Mouse (Mus musculus): Measurements from ENCODE around the gene Unc13a. TPM values are rescaled to one million over a fixed set of nuclear protein-coding genes. Genes with fewer than 3 reads are reported as not detected.

Unc13a gene
- polyA plus RNA-seq, 1 experiment from 2014 or later = 0.89 TPM

DNA sequence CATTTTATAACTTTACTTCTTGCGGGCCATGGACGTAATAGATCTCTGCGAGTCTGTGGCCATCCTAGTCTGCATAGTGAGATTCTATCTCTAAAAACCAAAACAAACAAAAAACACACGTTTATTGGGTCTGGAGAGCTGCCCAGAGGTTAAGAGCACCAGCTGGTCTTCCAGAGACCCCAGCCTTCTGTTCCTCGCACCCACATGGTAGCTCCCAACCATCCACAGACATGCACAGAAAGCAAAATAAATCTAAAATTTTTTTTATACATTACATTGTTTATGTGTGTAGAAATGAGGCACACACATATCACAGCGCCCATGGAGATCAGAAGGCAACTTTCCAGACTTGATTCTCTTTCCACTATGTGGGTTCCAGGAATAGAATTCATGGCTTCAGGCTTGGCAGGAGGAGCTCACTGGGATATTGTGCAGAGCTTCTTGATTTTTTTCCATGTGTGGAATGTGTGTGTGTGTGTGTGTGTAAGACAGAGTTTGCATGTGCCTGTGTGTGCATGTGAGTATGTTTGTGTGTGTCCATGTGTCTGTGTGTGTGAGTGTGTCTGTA, 695 bp upstream of the Unc13a start:
- Histone ChIP-seq H3K9ac (ENCODE audit: low read length) (peak overlapping the region; percentile 65; the same call in 1 of the 2 replicates), H3K9me3 (ENCODE audit: control insufficient read depth, low read length) (no peaks in the 10 kb centered on the region), H3K4me1 (ENCODE audit: control insufficient read depth in 2 of 2, insufficient read depth in 2 of 2, low read length in 2 of 2) (peaks cover 18 to 51% of the 10 kb centered on the region in 2 experiments), H3K36me3 (ENCODE audit: control insufficient read depth, insufficient read depth, low read length) (no peaks in the 10 kb centered on the region), H3K27ac (replicated peaks in 1 of 2; ENCODE audit: control insufficient read depth in 1 of 2, insufficient read depth in 1 of 2, low read depth in 2 of 2, low read length in 2 of 2) (peak overlapping the region in 1 of 2 experiments; percentile 28; a peak in 1 of 4 replicates), H3K4me2 (ENCODE audit: low read length) (peak overlapping the region; percentile 99), H3K4me3 (ENCODE audit: control insufficient read depth in 1 of 2, insufficient read depth in 1 of 2, low read depth in 1 of 2, low read length in 2 of 2) (peak overlapping the region in 1 of 2 experiments; percentile 57; a peak in 2 of 4 replicates), H3K27me3 (ENCODE audit: control insufficient read depth, insufficient read depth, low read length) (no peaks in the 10 kb centered on the region)
- no peak for ATAC-seq (ENCODE audit: insufficient number of reproducible peaks, insufficient read depth, low FRiP score, low read depth)
- WGBS = 63% methylated on average over 6 of the region's 6 CpGs

DNA sequence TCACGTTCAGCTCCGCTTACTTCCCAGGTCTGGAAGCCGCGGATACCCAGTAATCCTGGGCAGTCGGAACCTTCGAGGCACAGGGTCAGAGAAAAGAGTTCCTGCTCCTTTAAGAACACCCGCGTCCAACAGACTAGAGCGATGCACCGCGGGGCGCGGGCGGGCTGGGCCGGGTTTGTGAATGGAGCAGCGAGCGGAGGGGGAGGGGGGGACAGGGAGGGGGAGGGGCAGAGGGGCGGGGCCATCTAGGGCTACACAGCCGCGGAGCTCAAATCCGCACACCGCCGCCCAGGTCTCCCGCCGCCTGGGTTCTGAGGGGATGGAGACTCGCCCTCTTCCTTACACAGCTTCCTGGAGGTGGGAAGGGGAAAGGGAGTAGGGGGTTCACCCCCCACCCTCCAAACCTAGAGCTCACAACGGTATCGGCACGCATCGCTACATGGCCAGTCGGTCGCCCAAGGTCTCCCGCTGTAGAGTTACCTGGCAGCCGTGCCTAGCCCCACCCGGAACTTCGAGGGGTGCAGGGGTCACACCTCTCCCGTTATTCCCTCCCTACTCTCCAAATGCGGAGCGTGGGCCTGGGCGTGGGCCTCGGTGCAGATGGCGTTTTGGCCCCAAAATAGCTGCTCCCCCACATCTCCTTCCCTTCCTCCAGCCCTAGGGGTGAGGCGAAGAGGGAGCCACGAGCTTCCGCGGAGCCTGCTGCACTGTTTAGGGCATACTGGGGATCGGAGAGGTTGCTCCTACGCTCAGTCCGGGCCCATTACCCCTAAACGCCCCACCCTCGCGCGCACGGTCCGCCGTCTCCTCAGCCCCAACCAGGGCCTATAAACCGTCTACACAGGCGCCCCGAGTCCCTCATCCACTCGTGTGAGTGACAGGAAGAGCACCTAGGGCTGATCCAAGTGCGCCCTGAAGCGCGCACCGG, 672 bp downstream of the Unc13a start:
- ATAC-seq (ENCODE audit: insufficient number of reproducible peaks, insufficient read depth, low FRiP score, low read depth) = peak; percentile 6; the same call in 1 of the 2 replicates
- peaks cover 15 to 50% of the 10 kb centered on the region in 2 experiments for H3K4me1 ChIP-seq (ENCODE audit: control insufficient read depth in 2 of 2, insufficient read depth in 2 of 2, low read length in 2 of 2)

DNA sequence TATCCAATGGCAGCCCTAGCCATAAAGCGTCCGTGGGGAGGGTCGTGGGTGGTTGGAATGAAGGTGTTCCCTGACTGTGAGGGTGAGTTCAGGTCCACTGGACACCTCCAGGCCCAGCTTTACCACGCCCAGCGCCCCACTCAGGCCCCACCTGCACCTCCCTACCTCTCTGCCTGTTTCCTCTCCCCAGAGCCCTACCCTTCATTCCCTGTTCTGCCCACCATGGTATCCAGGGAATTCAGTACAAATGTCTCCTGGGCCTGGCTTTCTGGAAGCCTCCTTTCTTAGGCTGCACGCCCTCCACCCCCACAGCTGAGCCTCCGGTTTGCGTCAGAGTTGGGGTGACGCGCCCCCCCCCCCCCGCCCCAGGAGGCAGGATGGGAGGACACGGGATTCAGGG, 1.4 kb downstream of the Unc13a start:
- H3K27me3 ChIP-seq (ENCODE audit: control insufficient read depth, insufficient read depth, low read length) = no peaks in the 10 kb centered on the region
- WGBS = 15% methylated on average over 12 of the region's 12 CpGs
- peak overlapping the region; percentile 61 for H3K9ac ChIP-seq (ENCODE audit: low read length)
- H3K36me3 ChIP-seq (ENCODE audit: control insufficient read depth, insufficient read depth, low read length) = no peaks in the 10 kb centered on the region
- no peaks in the 10 kb centered on the region for H3K9me3 ChIP-seq (ENCODE audit: control insufficient read depth, low read length)
- peak overlapping the region; percentile 99 for H3K4me2 ChIP-seq (ENCODE audit: low read length)
- H3K4me1 ChIP-seq (ENCODE audit: control insufficient read depth in 2 of 2, insufficient read depth in 2 of 2, low read length in 2 of 2) = peaks cover 15 to 49% of the 10 kb centered on the region in 2 experiments
- ATAC-seq (ENCODE audit: insufficient number of reproducible peaks, insufficient read depth, low FRiP score, low read depth) = no peak
- H3K27ac ChIP-seq (replicated peaks in 1 of 2; ENCODE audit: control insufficient read depth in 1 of 2, insufficient read depth in 1 of 2, low read depth in 2 of 2, low read length in 2 of 2) = no peak overlapping the region
- H3K4me3 ChIP-seq (ENCODE audit: control insufficient read depth in 1 of 2, insufficient read depth in 1 of 2, low read depth in 1 of 2, low read length in 2 of 2) = peak overlapping the region; percentile 21 to 57; a peak in 3 of 4 replicates

More for the DNA sequence above, 672 bp downstream of the Unc13a start:
- no peaks in the 10 kb centered on the region for H3K9me3 ChIP-seq (ENCODE audit: control insufficient read depth, low read length)
- peak overlapping the region; percentile 51 to 57 for H3K4me3 ChIP-seq (ENCODE audit: control insufficient read depth in 1 of 2, insufficient read depth in 1 of 2, low read depth in 1 of 2, low read length in 2 of 2)
- peak overlapping the region; percentile 99 for H3K4me2 ChIP-seq (ENCODE audit: low read length)
- WGBS = under 1% methylated on average over 51 of the region's 64 CpGs
- H3K27ac ChIP-seq (replicated peaks in 1 of 2; ENCODE audit: control insufficient read depth in 1 of 2, insufficient read depth in 1 of 2, low read depth in 2 of 2, low read length in 2 of 2) = no peak overlapping the region
- H3K9ac ChIP-seq (ENCODE audit: low read length) = peak overlapping the region; percentile 61
- H3K36me3 ChIP-seq (ENCODE audit: control insufficient read depth, insufficient read depth, low read length) = no peaks in the 10 kb centered on the region
- no peaks in the 10 kb centered on the region for H3K27me3 ChIP-seq (ENCODE audit: control insufficient read depth, insufficient read depth, low read length)

DNA sequence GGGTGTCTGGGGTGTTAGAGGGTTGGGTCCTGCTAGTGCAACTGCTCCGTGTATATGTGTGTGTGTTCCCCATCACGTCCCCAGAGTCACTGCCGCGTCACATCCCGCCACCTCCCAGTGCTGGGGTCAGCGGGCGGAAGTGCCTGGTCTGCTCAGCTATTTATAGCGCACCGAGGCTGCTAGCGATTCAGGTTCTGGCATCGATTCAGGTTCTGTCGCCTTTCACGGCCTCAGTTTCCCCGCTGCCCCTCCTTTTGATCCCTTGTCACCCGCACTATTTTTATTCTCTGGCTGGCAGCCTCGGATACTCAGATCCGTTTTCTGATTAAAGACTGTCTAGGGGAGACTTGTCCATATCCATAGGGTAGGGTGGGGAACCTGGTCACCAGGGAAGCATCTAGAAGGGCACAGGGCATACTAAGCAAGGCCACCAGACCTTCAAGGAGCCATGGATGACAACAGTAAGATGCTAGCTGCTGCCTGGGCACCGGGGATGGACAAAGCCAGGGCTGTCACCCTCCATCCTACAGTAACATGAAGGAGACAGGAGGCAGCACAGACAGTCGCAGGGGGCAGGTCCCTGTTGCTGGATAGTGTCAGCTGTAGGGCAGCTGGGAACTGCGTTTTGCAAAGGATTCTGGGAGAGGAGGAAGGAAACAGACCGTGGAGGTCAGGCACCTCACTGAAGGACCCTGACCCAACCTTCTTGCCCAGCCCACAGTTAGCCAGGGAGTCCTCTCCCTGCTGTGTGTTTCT, 3.2 kb downstream of the Unc13a start:
- peak overlapping the region; percentile 13 to 27 for H3K4me3 ChIP-seq (ENCODE audit: control insufficient read depth in 1 of 2, insufficient read depth in 1 of 2, low read depth in 1 of 2, low read length in 2 of 2)
- H3K9me3 ChIP-seq (ENCODE audit: control insufficient read depth, low read length) = no peaks in the 10 kb centered on the region
- peaks cover 15 to 52% of the 10 kb centered on the region in 2 experiments for H3K4me1 ChIP-seq (ENCODE audit: control insufficient read depth in 2 of 2, insufficient read depth in 2 of 2, low read length in 2 of 2)
- peak; percentile 62 for ATAC-seq (ENCODE audit: insufficient number of reproducible peaks, insufficient read depth, low FRiP score, low read depth)
- H3K27ac ChIP-seq (replicated peaks in 1 of 2; ENCODE audit: control insufficient read depth in 1 of 2, insufficient read depth in 1 of 2, low read depth in 2 of 2, low read length in 2 of 2) = peak overlapping the region; percentile 68 to 84
- H3K36me3 ChIP-seq (ENCODE audit: control insufficient read depth, insufficient read depth, low read length) = no peaks in the 10 kb centered on the region
- H3K9ac ChIP-seq (ENCODE audit: low read length) = peak overlapping the region; percentile 63
- no peaks in the 10 kb centered on the region for H3K27me3 ChIP-seq (ENCODE audit: control insufficient read depth, insufficient read depth, low read length)
- under 1% methylated on average over 21 of the region's 21 CpGs for WGBS
- peak overlapping the region; percentile 71 for H3K4me2 ChIP-seq (ENCODE audit: low read length)

DNA sequence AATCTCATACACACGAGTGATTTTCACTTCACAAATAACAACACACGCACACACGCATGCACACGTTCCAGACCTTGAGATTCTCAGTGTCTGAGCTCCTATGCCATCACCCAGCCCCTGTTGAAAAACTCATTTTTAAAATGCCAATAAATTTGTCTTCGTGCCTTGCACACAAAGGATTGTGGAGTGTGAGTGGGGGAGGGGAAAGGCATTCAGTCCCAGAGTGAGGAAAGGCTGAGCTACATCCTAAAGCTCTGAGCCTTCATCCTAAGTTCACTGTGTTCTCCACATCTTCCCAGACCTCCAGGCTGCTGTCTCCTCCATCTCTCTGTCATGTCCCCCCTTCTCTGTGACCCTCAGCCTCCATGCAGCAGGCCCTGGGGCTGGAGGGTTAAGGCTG, 4.3 kb downstream of the Unc13a start:
- Histone ChIP-seq H3K9me3 (ENCODE audit: control insufficient read depth, low read length) (no peaks in the 10 kb centered on the region), H3K27me3 (ENCODE audit: control insufficient read depth, insufficient read depth, low read length) (peaks cover 1% of the 10 kb centered on the region; the same call in 1 of the 2 replicates), H3K4me1 (ENCODE audit: control insufficient read depth in 2 of 2, insufficient read depth in 2 of 2, low read length in 2 of 2) (peaks cover 15 to 50% of the 10 kb centered on the region in 2 experiments), H3K36me3 (ENCODE audit: control insufficient read depth, insufficient read depth, low read length) (no peaks in the 10 kb centered on the region), H3K4me3 (ENCODE audit: control insufficient read depth in 1 of 2, insufficient read depth in 1 of 2, low read depth in 1 of 2, low read length in 2 of 2) (no peak overlapping the region), H3K27ac (replicated peaks in 1 of 2; ENCODE audit: control insufficient read depth in 1 of 2, insufficient read depth in 1 of 2, low read depth in 2 of 2, low read length in 2 of 2) (peak overlapping the region; percentile 17 to 84; a peak in 3 of 4 replicates), H3K4me2 (ENCODE audit: low read length) (peak overlapping the region; percentile 71; the same call in 1 of the 2 replicates), H3K9ac (ENCODE audit: low read length) (no peak overlapping the region; the same call in 1 of the 2 replicates)
- no peak for ATAC-seq (ENCODE audit: insufficient number of reproducible peaks, insufficient read depth, low FRiP score, low read depth)
- WGBS = 64% methylated on average over 5 of the region's 5 CpGs

DNA sequence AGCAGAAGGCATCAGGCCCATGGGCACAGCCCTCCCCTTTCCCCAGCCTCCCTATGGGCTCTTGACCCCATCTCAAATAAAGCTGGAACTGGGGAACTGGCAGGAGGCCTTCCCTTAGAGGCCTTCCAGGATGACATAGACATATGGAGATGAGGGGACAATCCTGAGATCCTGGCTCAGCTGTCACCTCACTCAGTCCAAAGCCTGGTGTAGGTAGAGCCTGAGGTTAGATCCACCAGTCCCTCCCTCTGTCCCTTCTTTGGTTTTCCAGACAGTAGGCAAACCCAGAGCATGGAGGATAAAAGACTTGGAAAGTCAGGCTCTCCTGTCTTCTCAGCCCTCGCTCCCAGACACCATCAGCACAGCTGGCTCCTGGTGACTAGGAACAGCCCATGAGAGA, 4.7 kb downstream of the Unc13a start:
- Histone ChIP-seq H3K27ac (replicated peaks in 1 of 2; ENCODE audit: control insufficient read depth in 1 of 2, insufficient read depth in 1 of 2, low read depth in 2 of 2, low read length in 2 of 2) (no peak overlapping the region), H3K36me3 (ENCODE audit: control insufficient read depth, insufficient read depth, low read length) (no peaks in the 10 kb centered on the region), H3K4me3 (ENCODE audit: control insufficient read depth in 1 of 2, insufficient read depth in 1 of 2, low read depth in 1 of 2, low read length in 2 of 2) (no peak overlapping the region), H3K9ac (ENCODE audit: low read length) (no peak overlapping the region), H3K9me3 (ENCODE audit: control insufficient read depth, low read length) (no peaks in the 10 kb centered on the region), H3K4me1 (ENCODE audit: control insufficient read depth in 2 of 2, insufficient read depth in 2 of 2, low read length in 2 of 2) (peaks cover 15 to 46% of the 10 kb centered on the region in 2 experiments), H3K27me3 (ENCODE audit: control insufficient read depth, insufficient read depth, low read length) (peaks cover 2% of the 10 kb centered on the region; the same call in 1 of the 2 replicates), H3K4me2 (ENCODE audit: low read length) (no peak overlapping the region)
- no peak for ATAC-seq (ENCODE audit: insufficient number of reproducible peaks, insufficient read depth, low FRiP score, low read depth)
- WGBS = 67% methylated on average over 1 of the region's 1 CpGs
